Mouse (Mus musculus): ENCODE measurements at regions not wholly inside any gene's neighbourhood (a gene's known extent, or its start where the extent isn't known, plus 50 kb on each side); places are given as distances from the start of the nearest gene placed in this dataset.
A peak's percentile ranks its signal among the peaks of the same experiment; 100 is the strongest.

DNA sequence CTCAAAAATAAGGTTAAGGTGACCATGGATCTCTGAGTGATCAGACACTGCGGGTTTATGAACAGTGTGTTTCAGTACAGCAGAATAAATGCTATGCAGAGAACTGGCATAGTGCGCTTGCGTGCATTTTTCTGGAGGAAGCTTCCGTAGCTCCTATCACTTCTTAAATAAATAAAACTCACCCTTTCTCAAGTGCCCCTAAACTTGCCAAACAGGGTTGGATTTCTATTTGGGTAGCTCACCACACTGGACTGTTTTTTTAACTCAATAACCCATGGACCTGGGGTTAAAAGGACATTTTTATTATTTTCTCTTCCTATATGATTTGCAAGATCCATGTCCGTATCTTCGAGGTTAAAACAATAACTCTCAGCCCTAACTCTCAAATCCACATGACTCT is 182.8 kb downstream of the Il20rb start:
- Histone ChIP-seq H3K27ac (replicated peaks; ENCODE audit: insufficient read depth, low read depth, low read length) (no peak overlapping the region), H3K79me2 (ENCODE audit: control insufficient read depth, insufficient read depth, low read length) (no peaks in the 10 kb centered on the region), H3K36me3 (ENCODE audit: control insufficient read depth, insufficient read depth, low read length) (no peaks in the 10 kb centered on the region), H3K4me1 (ENCODE audit: control insufficient read depth, insufficient read depth, low read length) (no peaks in the 10 kb centered on the region), H3K27me3 (ENCODE audit: control insufficient read depth, insufficient read depth, low read length) (no peaks in the 10 kb centered on the region), H3K4me3 (ENCODE audit: insufficient read depth, low read depth, low read length) (no peak overlapping the region), H3K9ac (ENCODE audit: low read depth, low read length) (no peak overlapping the region)
- 61% methylated on average over 6 of the region's 6 CpGs for WGBS
- no peak for DNase-seq (ENCODE audit: extremely low read depth, low read depth, low spot score)
- no peak for TF ChIP-seq POLR2A (IDR thresholded peaks at IDR 0.05; ENCODE audit: extremely low read depth, insufficient read depth, low read length)
- TF ChIP-seq CTCF (IDR thresholded peaks at IDR 0.05; ENCODE audit: low read depth, low read length) = no peak

DNA sequence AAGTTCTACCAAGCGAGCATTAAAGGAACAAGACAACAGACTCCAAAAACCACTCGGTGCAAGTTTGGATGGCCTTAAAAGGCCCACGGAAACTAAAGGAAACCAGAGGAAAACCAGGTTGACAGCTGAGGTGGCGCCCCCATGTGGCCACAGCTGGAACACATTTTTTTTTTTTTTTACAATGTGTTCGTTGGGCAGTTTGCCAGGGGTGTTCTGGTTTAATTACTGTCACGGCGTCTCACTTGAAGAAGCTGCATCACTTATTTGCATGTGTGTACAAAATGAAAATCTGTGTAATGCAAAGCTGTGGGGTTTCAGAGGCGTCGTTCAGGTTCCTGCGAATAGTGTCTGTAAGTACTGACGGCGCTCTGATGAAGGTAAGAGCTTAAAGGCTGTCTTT is 185.0 kb downstream of the Il20rb start:
- no peak overlapping the region for H3K4me3 ChIP-seq (ENCODE audit: insufficient read depth, low read depth, low read length)
- DNase-seq (ENCODE audit: extremely low read depth, low read depth, low spot score) = no peak
- no peaks in the 10 kb centered on the region for H3K4me1 ChIP-seq (ENCODE audit: control insufficient read depth, insufficient read depth, low read length)
- 65% methylated on average over 12 of the region's 12 CpGs for WGBS
- TF ChIP-seq CTCF (IDR thresholded peaks at IDR 0.05; ENCODE audit: low read depth, low read length) (peak; percentile 44; the same call in 1 of the 2 replicates), POLR2A (IDR thresholded peaks at IDR 0.05; ENCODE audit: extremely low read depth, insufficient read depth, low read length) (no peak)
- no peak overlapping the region for H3K27ac ChIP-seq (replicated peaks; ENCODE audit: insufficient read depth, low read depth, low read length)
- no peaks in the 10 kb centered on the region for H3K36me3 ChIP-seq (ENCODE audit: control insufficient read depth, insufficient read depth, low read length)
- H3K9ac ChIP-seq (ENCODE audit: low read depth, low read length) = no peak overlapping the region
- no peaks in the 10 kb centered on the region for H3K27me3 ChIP-seq (ENCODE audit: control insufficient read depth, insufficient read depth, low read length)
- no peaks in the 10 kb centered on the region for H3K79me2 ChIP-seq (ENCODE audit: control insufficient read depth, insufficient read depth, low read length)

DNA sequence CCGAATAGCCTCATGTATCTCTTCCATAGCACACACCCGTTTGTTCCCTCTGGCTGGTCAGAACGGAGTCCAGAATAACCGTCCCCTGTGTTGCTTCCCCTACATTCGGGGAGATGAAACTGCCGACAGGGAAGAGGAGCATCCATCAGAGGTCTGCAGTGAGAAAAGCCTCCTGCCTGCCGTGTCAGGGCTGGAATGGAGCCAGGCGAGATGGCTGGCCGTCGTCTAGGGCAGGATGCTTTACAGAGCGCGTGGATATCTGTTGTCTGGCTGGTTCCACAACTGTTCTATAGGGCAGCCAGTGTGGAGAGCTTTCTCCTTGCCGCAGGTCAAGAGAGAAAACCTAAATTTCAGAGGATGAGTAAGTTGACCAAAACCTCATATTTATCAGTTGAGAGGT is 209.2 kb downstream of the Il20rb start:
- 74% methylated on average over 13 of the region's 13 CpGs for WGBS
- Histone ChIP-seq H3K9ac (ENCODE audit: low read depth, low read length) (no peak overlapping the region), H3K79me2 (ENCODE audit: control insufficient read depth, insufficient read depth, low read length) (no peaks in the 10 kb centered on the region), H3K27ac (replicated peaks; ENCODE audit: insufficient read depth, low read depth, low read length) (no peak overlapping the region), H3K27me3 (ENCODE audit: control insufficient read depth, insufficient read depth, low read length) (no peaks in the 10 kb centered on the region), H3K36me3 (ENCODE audit: control insufficient read depth, insufficient read depth, low read length) (no peaks in the 10 kb centered on the region), H3K4me1 (ENCODE audit: control insufficient read depth, insufficient read depth, low read length) (no peaks in the 10 kb centered on the region), H3K4me3 (ENCODE audit: insufficient read depth, low read depth, low read length) (no peak overlapping the region)
- no peak for DNase-seq (ENCODE audit: extremely low read depth, low read depth, low spot score)
- TF ChIP-seq POLR2A (IDR thresholded peaks at IDR 0.05; ENCODE audit: extremely low read depth, insufficient read depth, low read length) = no peak
- TF ChIP-seq CTCF (IDR thresholded peaks at IDR 0.05; ENCODE audit: low read depth, low read length) = no peak

DNA sequence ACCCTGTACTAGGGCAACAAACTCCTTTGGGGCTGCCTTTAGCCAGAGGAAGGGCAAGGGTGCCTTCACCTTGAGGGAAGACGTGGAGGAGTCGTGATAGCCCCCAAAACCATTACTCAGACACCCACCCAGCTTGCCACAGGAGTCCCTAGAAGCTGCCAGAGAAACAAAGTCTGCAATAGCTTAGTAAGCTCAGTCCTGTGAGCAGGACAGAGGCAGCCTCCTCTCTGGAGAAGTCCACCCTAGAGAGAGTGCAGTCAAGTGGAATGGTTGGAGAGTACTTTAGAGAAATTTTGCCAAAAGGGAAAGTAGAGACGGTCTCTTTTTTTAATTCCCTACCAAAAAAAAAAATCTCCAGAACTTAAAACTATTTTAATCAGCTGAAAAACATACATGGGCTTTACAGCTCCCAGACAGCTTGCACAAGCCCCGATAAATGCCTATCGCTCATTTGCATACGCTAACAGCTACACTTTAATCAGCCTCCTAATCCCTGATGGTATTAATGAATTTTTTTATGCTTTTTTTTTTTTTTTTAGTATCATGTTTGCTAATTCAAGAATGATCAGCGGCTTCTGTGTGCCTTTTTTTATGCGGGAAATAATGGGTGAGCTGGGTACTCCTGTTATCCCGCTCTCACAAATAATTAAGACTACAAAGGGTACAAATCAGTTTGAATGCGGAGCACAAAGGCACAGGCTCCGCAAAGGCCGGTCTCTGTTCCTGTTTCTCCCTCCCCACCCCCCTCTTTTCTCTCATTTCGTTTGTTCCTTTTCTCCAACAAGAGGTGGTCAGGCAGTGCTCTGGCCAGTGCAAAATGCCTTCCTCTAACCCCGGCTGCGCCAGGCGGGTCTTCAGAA is 219.8 kb downstream of the Il20rb start:
- no peaks in the 10 kb centered on the region for H3K36me3 ChIP-seq (ENCODE audit: control insufficient read depth, insufficient read depth, low read length)
- no peaks in the 10 kb centered on the region for H3K4me1 ChIP-seq (ENCODE audit: control insufficient read depth, insufficient read depth, low read length)
- peaks cover 3% of the 10 kb centered on the region; the same call in 1 of the 2 replicates for H3K27me3 ChIP-seq (ENCODE audit: control insufficient read depth, insufficient read depth, low read length)
- no peak overlapping the region for H3K27ac ChIP-seq (replicated peaks; ENCODE audit: insufficient read depth, low read depth, low read length)
- 53% methylated on average over 16 of the region's 16 CpGs for WGBS
- no peaks in the 10 kb centered on the region for H3K79me2 ChIP-seq (ENCODE audit: control insufficient read depth, insufficient read depth, low read length)
- H3K4me3 ChIP-seq (ENCODE audit: insufficient read depth, low read depth, low read length) = no peak overlapping the region
- DNase-seq (ENCODE audit: extremely low read depth, low read depth, low spot score) = no peak
- TF ChIP-seq POLR2A (IDR thresholded peaks at IDR 0.05; ENCODE audit: extremely low read depth, insufficient read depth, low read length) (no peak), CTCF (IDR thresholded peaks at IDR 0.05; ENCODE audit: low read depth, low read length) (no peak)
- H3K9ac ChIP-seq (ENCODE audit: low read depth, low read length) = no peak overlapping the region

DNA sequence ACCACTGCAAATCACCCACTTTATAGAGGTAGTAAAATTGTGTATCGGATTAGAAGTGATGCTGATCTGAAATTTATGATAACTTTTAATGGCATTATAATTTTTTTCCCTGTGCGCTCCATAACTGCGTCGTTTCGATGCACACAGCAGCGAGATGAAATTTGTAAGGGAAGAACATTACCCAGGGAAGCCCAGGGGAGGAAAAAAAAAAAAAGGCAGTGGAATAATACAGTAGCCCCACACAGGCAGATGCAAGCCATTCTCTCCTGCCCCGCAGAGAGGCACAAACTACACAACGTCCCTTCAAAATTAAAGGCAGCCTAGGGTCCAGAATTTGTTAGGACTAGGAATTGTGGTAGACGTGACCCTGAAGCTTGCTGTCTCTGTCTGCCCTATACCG is 234.2 kb downstream of the Il20rb start:
- no peaks in the 10 kb centered on the region for H3K4me1 ChIP-seq (ENCODE audit: control insufficient read depth, insufficient read depth, low read length)
- H3K36me3 ChIP-seq (ENCODE audit: control insufficient read depth, insufficient read depth, low read length) = no peaks in the 10 kb centered on the region
- DNase-seq (ENCODE audit: extremely low read depth, low read depth, low spot score) = no peak
- TF ChIP-seq CTCF (IDR thresholded peaks at IDR 0.05; ENCODE audit: low read depth, low read length) (no peak), POLR2A (IDR thresholded peaks at IDR 0.05; ENCODE audit: extremely low read depth, insufficient read depth, low read length) (no peak)
- H3K9ac ChIP-seq (ENCODE audit: low read depth, low read length) = no peak overlapping the region
- H3K4me3 ChIP-seq (ENCODE audit: insufficient read depth, low read depth, low read length) = no peak overlapping the region
- H3K27me3 ChIP-seq (ENCODE audit: control insufficient read depth, insufficient read depth, low read length) = no peaks in the 10 kb centered on the region
- H3K27ac ChIP-seq (replicated peaks; ENCODE audit: insufficient read depth, low read depth, low read length) = no peak overlapping the region
- whole genome bisulfite sequencing = 82% methylated on average over 10 of the region's 10 CpGs
- H3K79me2 ChIP-seq (ENCODE audit: control insufficient read depth, insufficient read depth, low read length) = no peaks in the 10 kb centered on the region
